Mouse (Mus musculus) bone marrow, adult 2 months (tissue): Measurements from ENCODE around the gene Myo15b.

Experiments
- CTCF ChIP-seq: fragments of 200-500 bp; IDR thresholded peaks from 2 replicates; pipeline ENCODE4 v1.5.1; 2011; ENCODE audit warnings: low read length, control low read depth; ENCODE audit not compliant: control insufficient read depth, insufficient read depth
- POLR2A ChIP-seq: fragments of 200-500 bp; IDR thresholded peaks from 2 replicates; pipeline ENCODE4 v1.6.1; 2011; ENCODE audit warnings: low read depth, mild to moderate bottlenecking, control low read depth, low read length, borderline replicate concordance; ENCODE audit not compliant: control insufficient read depth

DNA sequence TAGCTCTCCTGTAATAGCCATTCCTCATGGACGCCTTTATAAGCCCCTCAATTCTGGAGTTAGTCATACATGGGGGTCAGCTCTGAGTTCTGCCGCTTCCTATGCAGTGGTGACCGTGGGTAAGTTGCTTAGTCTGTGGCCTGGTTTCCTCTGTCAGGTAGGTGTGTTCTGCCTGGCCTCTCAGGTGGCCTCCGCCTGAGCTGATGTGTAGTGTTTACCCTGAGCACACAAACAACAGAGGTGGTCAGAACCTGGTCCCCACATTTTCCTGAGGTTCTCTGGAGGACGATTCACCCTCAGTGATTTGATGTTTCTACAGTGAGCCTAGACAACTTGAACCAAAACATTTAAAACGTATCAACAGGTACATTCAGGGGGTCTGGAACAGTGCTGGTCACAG lies 26.1 kb upstream of the Myo15b start:
- no peak for TF ChIP-seq POLR2A
- TF ChIP-seq CTCF, result no peak
